Mouse (Mus musculus): ENCODE measurements at regions not wholly inside any gene's neighbourhood (a gene's known extent, or its start where the extent isn't known, plus 50 kb on each side); places are given as distances from the start of the nearest gene placed in this dataset.

- peak; percentile 40 for DNase-seq (ENCODE audit: low read depth, low spot score)
These were observed 81.3 kb upstream of the Gm21830 start for GRCm38 (mm10) chr2:67332211-67332610.

GRCm38 (mm10) chr2:67344711-67345110, 68.8 kb upstream of the Gm21830 start:
- DNase-seq (ENCODE audit: low read depth, low spot score), result no peak
